Mouse (Mus musculus) midbrain, embryonic 13.5 days (tissue): ENCODE measurements at regions not wholly inside any gene's neighbourhood (a gene's known extent, or its start where the extent isn't known, plus 50 kb on each side); places are given as distances from the start of the nearest gene placed in this dataset.

Experiments
- ATAC-seq: fragments of 200-750 bp; cut with Nextera tagmentation; 2 replicates; pipeline ENCODE4 v1.8.0; 2017; ENCODE audit warnings: mild to moderate bottlenecking, moderate TSS enrichment, moderate library complexity
- H3K27ac ChIP-seq: fragments of 300-500 bp; sonication (generic); 2 replicates; pipeline ENCODE4 v1.5.1; 2015; ENCODE audit warnings: inconsistent platforms, mild to moderate bottlenecking, moderate library complexity
- H3K27me3 ChIP-seq: fragments of 300-500 bp; sonication (generic); 2 replicates; pipeline ENCODE4 v1.6.1; 2015; ENCODE audit warnings: mild to moderate bottlenecking, inconsistent platforms
- H3K36me3 ChIP-seq: fragments of 300-500 bp; sonication (generic); 2 replicates; pipeline ENCODE4 v1.6.1; 2015; ENCODE audit warnings: mild to moderate bottlenecking, inconsistent platforms
- H3K4me1 ChIP-seq: fragments of 300-500 bp; sonication (generic); replicated peaks from 2 replicates; pipeline ENCODE4 v1.6.1; 2015; ENCODE audit warnings: inconsistent platforms
- H3K4me2 ChIP-seq: fragments of 300-500 bp; sonication (generic); replicated peaks from 2 replicates; pipeline ENCODE4 v1.6.1; 2015; ENCODE audit warnings: moderate library complexity, mild to moderate bottlenecking, inconsistent platforms
- H3K4me3 ChIP-seq: fragments of 300-500 bp; sonication (generic); replicated peaks from 2 replicates; pipeline ENCODE4 v1.5.1; 2015; ENCODE audit warnings: mild to moderate bottlenecking, inconsistent platforms
- H3K9ac ChIP-seq: fragments of 300-500 bp; sonication (generic); replicated peaks from 2 replicates; pipeline ENCODE4 v1.6.1; 2015; ENCODE audit warnings: mild to moderate bottlenecking, inconsistent platforms
- H3K9me3 ChIP-seq: fragments of 300-500 bp; sonication (generic); 2 replicates; pipeline ENCODE4 v1.6.1; 2016; ENCODE audit warnings: mild to moderate bottlenecking, inconsistent platforms
- WGBS: fragments of 180-500 bp; shearing (Covaris S2); methylation state at CpG from one replicate; pipeline ENCODE4 v1.1.7; 2015; 5-methylcytosine and 5-hydroxymethylcytosine counted together

DNA sequence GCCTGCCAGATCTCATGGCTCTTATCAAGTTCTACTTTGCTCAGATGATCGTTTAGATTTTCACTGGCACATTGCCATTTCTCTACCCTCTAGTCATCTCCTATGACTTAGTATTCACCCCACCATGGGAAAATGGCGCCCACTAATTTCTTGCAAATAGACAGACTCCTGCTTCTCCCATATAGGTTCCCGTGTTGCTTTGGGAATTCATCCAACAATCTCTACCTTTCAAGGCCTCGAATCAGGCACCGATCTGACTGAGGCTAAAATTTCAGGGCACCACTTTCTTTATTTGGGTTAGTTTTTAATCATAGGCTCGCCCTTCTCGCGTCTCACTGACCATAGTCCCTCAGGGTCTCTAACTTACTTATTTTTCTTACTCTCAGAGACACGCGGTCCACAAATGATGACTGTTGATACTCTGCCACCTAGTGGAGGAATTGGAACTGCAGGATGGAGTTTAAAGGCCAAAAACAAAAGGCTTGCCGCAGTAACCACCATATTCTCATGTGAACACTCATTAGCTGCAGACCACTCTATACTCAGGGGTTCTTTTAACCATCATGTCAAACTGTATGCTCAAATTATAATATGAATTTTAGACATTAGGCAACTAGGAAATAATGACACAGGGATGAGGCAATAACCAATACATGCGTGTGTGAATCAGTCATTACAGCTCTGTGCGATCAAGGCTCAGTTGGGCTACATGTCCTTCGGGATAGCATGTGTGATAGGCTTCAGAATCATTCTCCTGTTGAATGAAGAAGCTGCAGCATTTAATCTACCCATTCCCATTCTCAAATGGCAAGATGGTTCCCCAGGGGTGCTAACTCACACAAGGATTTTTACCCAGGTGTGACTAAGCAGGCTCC lies 119.5 kb upstream of the Nhs start:
- Histone ChIP-seq H3K9me3 (no peaks in the 10 kb centered on the region), H3K27me3 (peaks cover 4% of the 10 kb centered on the region; the same call in 1 of the 2 replicates), H3K4me2 (no peak overlapping the region), H3K27ac (no peak overlapping the region), H3K9ac (no peak overlapping the region), H3K36me3 (no peaks in the 10 kb centered on the region), H3K4me1 (no peaks in the 10 kb centered on the region), H3K4me3 (no peak overlapping the region)
- peak; percentile 62 for ATAC-seq
- 59% methylated on average over 14 of the region's 14 CpGs for WGBS

DNA sequence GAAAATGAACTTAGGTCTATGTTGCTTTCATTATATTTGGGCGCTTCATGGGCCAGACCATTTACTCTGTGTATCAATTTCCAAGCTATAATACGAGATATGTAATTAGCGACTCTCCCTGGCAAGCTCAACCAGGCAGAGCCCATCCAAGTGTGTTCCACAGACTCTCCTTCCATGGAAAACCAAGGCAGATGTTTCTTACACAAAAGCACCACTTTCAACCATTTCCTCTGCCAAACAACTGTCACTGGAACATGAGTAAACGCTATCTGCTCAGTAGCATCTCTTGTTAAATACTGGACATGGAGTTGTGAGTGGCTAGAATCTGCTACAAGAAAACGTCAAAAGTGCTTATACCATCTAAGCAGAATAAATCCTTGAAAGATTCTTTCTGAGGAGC lies 115.1 kb upstream of the Nhs start:
- no peaks in the 10 kb centered on the region for H3K9me3 ChIP-seq
- peaks cover 11% of the 10 kb centered on the region; the same call in 1 of the 2 replicates for H3K27me3 ChIP-seq
- H3K27ac ChIP-seq: no peak overlapping the region
- 87% methylated on average over 5 of the region's 5 CpGs for WGBS
- no peaks in the 10 kb centered on the region for H3K36me3 ChIP-seq
- no peak overlapping the region for H3K9ac ChIP-seq
- no peaks in the 10 kb centered on the region for H3K4me1 ChIP-seq
- H3K4me2 ChIP-seq: no peak overlapping the region
- no peak overlapping the region for H3K4me3 ChIP-seq
- ATAC-seq: no peak

DNA sequence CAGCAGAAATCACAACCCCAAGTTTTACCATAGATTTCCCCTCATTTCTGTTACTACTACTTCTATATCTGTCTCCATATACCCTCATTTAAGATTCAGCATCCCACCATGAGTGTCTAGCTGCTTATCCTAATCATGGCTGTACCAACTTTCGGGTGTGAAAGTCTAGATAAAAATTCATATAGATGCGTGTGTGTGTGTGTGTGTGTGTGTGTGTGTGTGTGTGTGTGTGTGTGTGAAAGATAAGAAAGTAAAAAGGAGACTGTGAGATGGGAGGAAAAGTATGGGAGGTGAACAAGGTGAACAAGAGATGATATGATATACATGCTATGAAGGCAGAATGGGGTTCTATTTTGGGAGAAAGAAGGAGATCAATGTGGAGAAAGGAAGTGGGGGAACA lies 111.7 kb upstream of the Nhs start:
- H3K27ac ChIP-seq: no peak overlapping the region
- no peaks in the 10 kb centered on the region for H3K36me3 ChIP-seq
- no peak for ATAC-seq
- H3K4me1 ChIP-seq: 0 out of 2 replicates have a peak, but pooled peaks cover 3% of the 10 kb centered on the region
- 82% methylated on average over 2 of the region's 2 CpGs for WGBS
- no peak overlapping the region for H3K9ac ChIP-seq
- H3K4me3 ChIP-seq: no peak overlapping the region
- H3K4me2 ChIP-seq: no peak overlapping the region
- peaks cover 13% of the 10 kb centered on the region; the same call in 1 of the 2 replicates for H3K27me3 ChIP-seq
- H3K9me3 ChIP-seq: no peaks in the 10 kb centered on the region

DNA sequence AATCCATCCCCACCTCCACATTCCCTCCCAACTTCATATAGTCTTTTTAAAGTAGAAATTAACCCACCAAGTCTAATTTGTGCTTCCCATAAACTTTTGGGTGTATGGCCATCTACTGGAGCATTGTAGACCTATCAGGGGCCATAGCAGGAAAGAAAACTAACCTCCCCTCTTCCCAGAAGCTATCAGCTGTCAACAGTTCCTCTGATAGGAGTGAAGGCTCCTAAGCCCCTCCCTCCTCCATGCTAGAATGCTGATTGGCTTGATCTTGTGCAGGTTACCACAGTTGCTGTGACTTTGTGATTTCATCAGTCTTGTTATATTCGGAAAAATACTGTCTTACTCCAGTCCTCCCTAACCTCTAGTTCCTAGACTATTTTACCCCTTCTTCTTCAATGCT lies 109.4 kb upstream of the Nhs start:
- no peak for ATAC-seq

DNA sequence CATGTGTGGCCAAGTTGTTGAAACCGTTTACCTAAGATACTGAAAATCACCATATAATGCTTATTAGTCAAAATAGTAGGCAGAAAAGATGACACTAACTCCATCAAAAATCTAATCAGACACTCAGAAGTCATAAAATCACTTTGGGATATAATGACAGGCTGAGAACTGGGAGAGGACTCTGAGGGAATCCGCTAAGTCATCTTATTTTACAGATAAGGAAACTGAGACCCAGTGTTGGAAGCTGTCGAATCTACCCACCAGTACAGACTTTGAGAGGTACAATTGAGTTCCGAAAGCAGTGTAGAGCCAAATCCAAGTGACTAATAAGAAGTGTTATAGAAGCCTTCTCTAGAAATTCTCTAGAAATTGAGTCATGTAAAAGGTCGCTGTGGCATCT lies 108.6 kb upstream of the Nhs start:
- no peaks in the 10 kb centered on the region for H3K36me3 ChIP-seq
- peaks cover 11% of the 10 kb centered on the region; the same call in 1 of the 2 replicates for H3K27me3 ChIP-seq
- H3K4me2 ChIP-seq: no peak overlapping the region
- H3K9ac ChIP-seq: no peak overlapping the region
- no peak overlapping the region for H3K27ac ChIP-seq
- no peak overlapping the region for H3K4me3 ChIP-seq
- WGBS: 79% methylated on average over 5 of the region's 5 CpGs
- 0 out of 2 replicates have a peak, but pooled peaks cover 3% of the 10 kb centered on the region for H3K4me1 ChIP-seq
- no peak for ATAC-seq
- H3K9me3 ChIP-seq: no peaks in the 10 kb centered on the region

More for the DNA sequence above, 109.4 kb upstream of the Nhs start:
- Histone ChIP-seq H3K27me3 (peaks cover 11% of the 10 kb centered on the region; the same call in 1 of the 2 replicates), H3K4me2 (no peak overlapping the region), H3K36me3 (no peaks in the 10 kb centered on the region), H3K9ac (no peak overlapping the region), H3K4me3 (no peak overlapping the region), H3K4me1 (0 out of 2 replicates have a peak, but pooled peaks cover 3% of the 10 kb centered on the region), H3K9me3 (no peaks in the 10 kb centered on the region), H3K27ac (no peak overlapping the region)
- 90% methylated on average over 1 of the region's 1 CpGs for WGBS

DNA sequence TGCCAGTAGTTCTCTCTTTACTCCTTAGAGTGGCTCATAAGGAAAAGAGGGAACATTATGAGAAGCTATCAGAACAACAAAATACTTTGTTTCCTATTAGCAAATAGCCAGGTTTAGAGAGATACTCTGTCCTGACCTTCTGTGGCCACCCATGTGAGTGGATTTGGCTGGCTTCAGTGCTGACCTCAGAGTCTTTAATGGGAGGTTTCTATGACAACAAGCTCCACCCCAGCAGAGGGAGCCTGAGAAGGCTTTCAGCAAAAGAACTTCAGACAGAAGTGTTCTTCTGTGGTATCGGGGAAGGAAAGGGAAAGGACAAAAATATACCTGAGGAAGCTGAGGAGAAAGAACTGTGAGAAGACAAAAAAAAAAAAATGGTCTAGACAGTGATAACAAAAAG lies 108.1 kb upstream of the Nhs start:
- Histone ChIP-seq H3K4me3 (no peak overlapping the region), H3K27me3 (peaks cover 11% of the 10 kb centered on the region; the same call in 1 of the 2 replicates), H3K36me3 (no peaks in the 10 kb centered on the region), H3K9me3 (no peaks in the 10 kb centered on the region), H3K27ac (no peak overlapping the region), H3K9ac (no peak overlapping the region), H3K4me1 (0 out of 2 replicates have a peak, but pooled peaks cover 3% of the 10 kb centered on the region), H3K4me2 (no peak overlapping the region)
- no peak for ATAC-seq
- WGBS: 24% methylated on average over 1 of the region's 1 CpGs

DNA sequence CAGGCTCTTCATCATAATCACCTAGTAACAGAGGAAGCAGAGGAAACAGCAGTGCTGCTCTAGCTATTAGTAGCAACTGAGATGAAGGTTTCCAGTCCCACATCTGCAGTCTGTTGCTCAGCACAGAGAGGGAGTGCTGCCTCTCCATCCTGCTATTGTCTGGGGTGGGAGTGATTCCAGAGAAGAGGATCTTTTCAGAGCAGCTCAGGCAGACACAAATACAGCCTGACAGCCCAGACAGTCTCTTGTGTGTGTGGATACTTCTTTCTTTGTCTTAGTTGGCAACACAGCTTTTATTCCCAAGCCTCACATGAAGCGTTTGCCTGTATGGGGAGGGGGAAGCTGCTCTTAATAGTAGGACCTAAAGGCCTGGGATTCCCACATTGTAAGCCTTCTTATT lies 107.2 kb upstream of the Nhs start:
- H3K4me2 ChIP-seq: no peak overlapping the region
- no peaks in the 10 kb centered on the region for H3K9me3 ChIP-seq
- 0 out of 2 replicates have a peak overlapping the region, but pooled peaks have one; percentile 25 for H3K27ac ChIP-seq
- H3K36me3 ChIP-seq: no peaks in the 10 kb centered on the region
- WGBS: 31% methylated on average over 1 of the region's 1 CpGs
- H3K27me3 ChIP-seq: peaks cover 7% of the 10 kb centered on the region; the same call in 1 of the 2 replicates
- H3K4me3 ChIP-seq: no peak overlapping the region
- H3K4me1 ChIP-seq: 0 out of 2 replicates have a peak, but pooled peaks cover 3% of the 10 kb centered on the region
- no peak overlapping the region for H3K9ac ChIP-seq
- ATAC-seq: peak; percentile 89

DNA sequence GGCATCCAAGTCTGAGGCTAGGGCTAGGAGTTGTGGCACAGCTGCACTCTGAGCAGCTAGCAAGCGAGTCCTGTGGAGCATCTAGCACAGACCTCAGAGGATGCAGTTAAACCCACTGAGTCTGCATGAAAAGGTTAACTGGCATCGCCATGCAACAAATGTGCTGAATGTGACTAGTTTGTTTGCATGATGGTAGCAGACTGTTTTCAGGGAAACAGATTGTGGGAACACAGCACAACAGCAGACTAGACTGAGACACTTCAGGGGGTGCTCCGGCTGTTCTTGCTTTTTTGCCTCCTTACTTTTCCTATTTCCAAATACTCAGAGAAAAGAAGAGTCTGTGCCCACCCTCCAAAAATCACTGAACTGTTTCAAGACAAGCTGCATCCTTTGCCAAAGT lies 97.9 kb upstream of the Nhs start:
- H3K9me3 ChIP-seq: no peaks in the 10 kb centered on the region
- no peaks in the 10 kb centered on the region for H3K4me1 ChIP-seq
- no peaks in the 10 kb centered on the region for H3K36me3 ChIP-seq
- no peak overlapping the region for H3K4me2 ChIP-seq
- no peak for ATAC-seq
- no peak overlapping the region for H3K9ac ChIP-seq
- H3K27ac ChIP-seq: no peak overlapping the region
- H3K27me3 ChIP-seq: peaks cover 40% of the 10 kb centered on the region; the same call in 1 of the 2 replicates
- 77% methylated on average over 3 of the region's 3 CpGs for WGBS
- H3K4me3 ChIP-seq: no peak overlapping the region

DNA sequence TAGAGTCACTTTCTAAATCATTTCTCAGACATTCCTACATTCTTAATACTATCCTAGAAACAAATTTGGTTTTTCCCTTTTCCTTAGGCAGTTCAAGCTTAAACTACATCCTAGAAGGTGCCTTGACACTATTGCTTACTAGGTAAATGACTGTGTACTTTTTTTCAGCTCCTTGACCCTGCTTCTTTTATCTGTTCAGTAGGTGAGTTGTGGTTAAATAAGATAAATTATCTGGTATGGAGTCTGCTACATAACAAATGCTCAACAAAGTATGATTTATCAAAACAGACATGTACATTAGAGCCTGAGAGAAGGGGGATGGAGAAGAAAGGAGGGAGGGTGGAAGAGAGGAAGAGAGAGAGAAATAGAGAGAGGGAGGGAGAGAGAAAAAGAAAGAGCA lies 96.3 kb upstream of the Nhs start:
- H3K36me3 ChIP-seq: no peaks in the 10 kb centered on the region
- no peak overlapping the region for H3K4me3 ChIP-seq
- H3K4me2 ChIP-seq: no peak overlapping the region
- H3K9ac ChIP-seq: no peak overlapping the region
- no peak overlapping the region for H3K27ac ChIP-seq
- H3K4me1 ChIP-seq: no peaks in the 10 kb centered on the region
- ATAC-seq: no peak
- H3K27me3 ChIP-seq: peaks cover 38% of the 10 kb centered on the region; the same call in 1 of the 2 replicates
- no peaks in the 10 kb centered on the region for H3K9me3 ChIP-seq

DNA sequence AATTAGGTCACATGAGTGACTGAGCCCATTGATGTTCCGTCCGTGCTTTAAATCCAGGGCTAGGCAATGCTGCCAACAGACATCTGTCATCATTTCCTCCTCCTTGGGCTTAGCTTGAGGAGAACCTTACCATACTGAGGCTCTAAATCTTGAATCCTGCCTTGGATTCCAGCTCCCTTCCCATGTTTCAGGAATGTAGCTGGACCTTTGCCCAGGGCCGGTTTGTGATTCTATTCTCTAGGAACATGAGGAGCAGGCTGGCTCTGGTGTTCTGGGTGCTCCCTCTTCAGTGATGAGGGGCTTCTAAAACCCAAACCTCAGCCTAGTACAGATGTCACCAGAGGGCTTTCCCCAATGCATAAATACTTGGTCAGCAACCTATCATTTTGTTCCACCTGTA lies 81.8 kb upstream of the Nhs start:
- H3K27me3 ChIP-seq: peaks cover 44% of the 10 kb centered on the region; the same call in 1 of the 2 replicates
- no peak overlapping the region for H3K4me3 ChIP-seq
- H3K27ac ChIP-seq: no peak overlapping the region
- no peaks in the 10 kb centered on the region for H3K9me3 ChIP-seq
- no peak overlapping the region for H3K9ac ChIP-seq
- ATAC-seq: no peak
- H3K36me3 ChIP-seq: no peaks in the 10 kb centered on the region
- H3K4me1 ChIP-seq: no peaks in the 10 kb centered on the region
- H3K4me2 ChIP-seq: no peak overlapping the region
- 63% methylated on average over 3 of the region's 3 CpGs for WGBS

DNA sequence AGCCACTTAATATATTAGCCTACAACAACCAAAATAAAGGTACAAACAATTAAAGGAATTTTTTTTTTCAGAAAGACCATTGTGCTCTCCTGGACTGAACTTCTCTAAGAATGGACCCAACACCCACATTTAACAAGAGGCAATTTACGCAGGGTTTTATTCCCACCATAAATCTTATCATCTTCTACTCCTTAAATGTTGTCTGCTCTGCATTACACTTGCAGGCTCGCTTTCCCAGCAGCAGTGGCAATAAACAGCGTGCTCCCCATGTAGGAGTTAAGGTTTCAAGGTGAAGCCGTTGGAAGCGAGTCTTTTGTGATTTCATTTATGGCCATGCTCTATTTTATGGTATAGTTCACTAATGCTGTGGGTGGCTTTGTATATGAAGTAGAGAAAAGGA lies 76.0 kb upstream of the Nhs start:
- Histone ChIP-seq H3K4me2 (no peak overlapping the region), H3K36me3 (no peaks in the 10 kb centered on the region), H3K9ac (no peak overlapping the region), H3K4me3 (no peak overlapping the region), H3K4me1 (no peaks in the 10 kb centered on the region), H3K9me3 (no peaks in the 10 kb centered on the region), H3K27me3 (peaks cover 27% of the 10 kb centered on the region; the same call in 1 of the 2 replicates), H3K27ac (no peak overlapping the region)
- WGBS: 83% methylated on average over 5 of the region's 5 CpGs
- ATAC-seq: no peak

DNA sequence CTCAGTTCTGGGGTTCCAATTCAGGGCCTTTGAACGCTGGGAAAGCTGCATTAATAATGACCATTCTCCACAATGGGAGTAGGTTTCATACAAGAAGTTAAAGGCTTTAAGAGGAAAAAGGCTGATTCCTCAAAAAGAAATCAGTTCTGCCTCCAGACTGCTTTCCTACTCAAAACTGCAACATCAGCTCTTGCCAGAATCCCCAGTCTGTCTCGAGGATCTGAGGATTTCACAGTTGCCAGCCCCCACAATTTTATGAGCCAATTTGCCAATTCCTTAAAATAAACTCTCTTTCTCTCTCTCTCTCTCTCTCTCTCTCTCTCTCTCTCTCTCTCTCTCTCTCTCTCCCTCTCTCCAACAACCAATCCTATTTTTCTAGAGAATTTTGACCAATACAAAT lies 51.3 kb upstream of the Nhs start:
- no peak overlapping the region for H3K27ac ChIP-seq
- no peak overlapping the region for H3K9ac ChIP-seq
- 0 out of 2 replicates have a peak, but pooled peaks cover 5% of the 10 kb centered on the region for H3K27me3 ChIP-seq
- 56% methylated on average over 2 of the region's 2 CpGs for WGBS
- H3K9me3 ChIP-seq: no peaks in the 10 kb centered on the region
- ATAC-seq: no peak
- no peak overlapping the region for H3K4me2 ChIP-seq
- H3K36me3 ChIP-seq: no peaks in the 10 kb centered on the region
- H3K4me1 ChIP-seq: no peaks in the 10 kb centered on the region
- no peak overlapping the region for H3K4me3 ChIP-seq
